Mouse (Mus musculus): ENCODE data around the gene Sez6l. TPM values are rescaled to one million over a fixed set of nuclear protein-coding genes. Genes with fewer than 3 reads are reported as not detected.
A peak's percentile ranks its signal among the peaks of the same experiment; 100 is the strongest.

Sez6l gene
- polyA plus RNA-seq, 1 experiment from 2014 or later = 16.4 TPM

- no peak for ATAC-seq (ENCODE audit: low FRiP score, low read depth)
- Histone ChIP-seq H3K4me2 (replicated peaks) (no peak overlapping the region), H3K36me3 (no peaks in the 10 kb centered on the region), H3K4me3 (no peak overlapping the region), H3K27ac (replicated peaks) (no peak overlapping the region; the same call in 1 of the 2 replicates), H3K4me1 (peaks cover 36% of the 10 kb centered on the region), H3K9me3 (no peaks in the 10 kb centered on the region), H3K9ac (replicated peaks) (no peak overlapping the region), H3K27me3 (peaks cover 9% of the 10 kb centered on the region; the same call in 1 of the 2 replicates)
- WGBS = 91% methylated on average over 15 of the region's 15 CpGs
Observed at GRCm38 (mm10) chr5:112552786-112553185, 24.2 kb downstream of the Sez6l start.

GRCm38 (mm10) chr5:112551975-112552728, 24.8 kb downstream of the Sez6l start:
- Histone ChIP-seq H3K9me3 (no peaks in the 10 kb centered on the region), H3K4me3 (no peak overlapping the region), H3K36me3 (no peaks in the 10 kb centered on the region), H3K9ac (replicated peaks) (no peak overlapping the region), H3K27ac (replicated peaks) (peak overlapping the region; percentile 66), H3K27me3 (peaks cover 9% of the 10 kb centered on the region; the same call in 1 of the 2 replicates), H3K4me1 (peaks cover 36% of the 10 kb centered on the region), H3K4me2 (replicated peaks) (peak overlapping the region; percentile 17)
- ATAC-seq (ENCODE audit: low FRiP score, low read depth) = peak; percentile 50; the same call in 1 of the 2 replicates
- WGBS = 43% methylated on average over 17 of the region's 17 CpGs

GRCm38 (mm10) chr5:112548846-112549620, 28.0 kb downstream of the Sez6l start:
- no peak for ATAC-seq (ENCODE audit: low FRiP score, low read depth)
- 71% methylated on average over 12 of the region's 12 CpGs for WGBS
- Histone ChIP-seq H3K9ac (replicated peaks) (no peak overlapping the region), H3K36me3 (no peaks in the 10 kb centered on the region), H3K4me1 (peaks cover 47% of the 10 kb centered on the region), H3K27me3 (peaks cover 10% of the 10 kb centered on the region; the same call in 1 of the 2 replicates), H3K4me3 (no peak overlapping the region), H3K4me2 (replicated peaks) (no peak overlapping the region), H3K27ac (replicated peaks) (no peak overlapping the region; the same call in 1 of the 2 replicates), H3K9me3 (no peaks in the 10 kb centered on the region)

GRCm38 (mm10) chr5:112546771-112547170, 30.2 kb downstream of the Sez6l start:
- Histone ChIP-seq H3K9me3 (no peaks in the 10 kb centered on the region), H3K9ac (replicated peaks) (no peak overlapping the region), H3K4me1 (peaks cover 40% of the 10 kb centered on the region), H3K4me3 (no peak overlapping the region), H3K36me3 (no peaks in the 10 kb centered on the region), H3K27me3 (peaks cover 17% of the 10 kb centered on the region; the same call in 1 of the 2 replicates), H3K27ac (replicated peaks) (no peak overlapping the region), H3K4me2 (replicated peaks) (no peak overlapping the region)
- ATAC-seq (ENCODE audit: low FRiP score, low read depth) = no peak
- 69% methylated on average over 6 of the region's 6 CpGs for WGBS

- Histone ChIP-seq H3K9me3 (no peaks in the 10 kb centered on the region), H3K36me3 (no peaks in the 10 kb centered on the region), H3K27ac (replicated peaks) (no peak overlapping the region), H3K4me1 (peaks cover 22% of the 10 kb centered on the region), H3K27me3 (peaks cover 40% of the 10 kb centered on the region), H3K9ac (replicated peaks) (no peak overlapping the region), H3K4me2 (replicated peaks) (no peak overlapping the region), H3K4me3 (no peak overlapping the region)
- WGBS = 77% methylated on average over 3 of the region's 3 CpGs
- ATAC-seq (ENCODE audit: low FRiP score, low read depth) = no peak
Observed at GRCm38 (mm10) chr5:112538295-112538694, 38.7 kb downstream of the Sez6l start.

GRCm38 (mm10) chr5:112535868-112536267, 41.1 kb downstream of the Sez6l start:
- Histone ChIP-seq H3K9ac (replicated peaks) (no peak overlapping the region), H3K27me3 (peaks cover 56% of the 10 kb centered on the region), H3K36me3 (no peaks in the 10 kb centered on the region), H3K9me3 (peaks cover 6% of the 10 kb centered on the region; the same call in 1 of the 2 replicates), H3K27ac (replicated peaks) (no peak overlapping the region), H3K4me3 (no peak overlapping the region), H3K4me2 (replicated peaks) (no peak overlapping the region), H3K4me1 (peaks cover 19% of the 10 kb centered on the region)
- 85% methylated on average over 12 of the region's 12 CpGs for WGBS
- no peak for ATAC-seq (ENCODE audit: low FRiP score, low read depth)

- H3K36me3 ChIP-seq = no peaks in the 10 kb centered on the region
- peaks cover 6% of the 10 kb centered on the region; the same call in 1 of the 2 replicates for H3K9me3 ChIP-seq
- no peak overlapping the region for H3K27ac ChIP-seq (replicated peaks)
- H3K27me3 ChIP-seq = peaks cover 68% of the 10 kb centered on the region
- no peak overlapping the region for H3K9ac ChIP-seq (replicated peaks)
- H3K4me1 ChIP-seq = peaks cover 19% of the 10 kb centered on the region
- 41% methylated on average over 11 of the region's 11 CpGs for WGBS
- no peak for ATAC-seq (ENCODE audit: low FRiP score, low read depth)
- no peak overlapping the region for H3K4me3 ChIP-seq
- no peak overlapping the region for H3K4me2 ChIP-seq (replicated peaks)
Observed at GRCm38 (mm10) chr5:112534146-112534545, 42.8 kb downstream of the Sez6l start.

- Histone ChIP-seq H3K4me1 (peaks cover 23% of the 10 kb centered on the region), H3K4me3 (no peak overlapping the region), H3K4me2 (replicated peaks) (no peak overlapping the region), H3K9ac (replicated peaks) (no peak overlapping the region), H3K9me3 (peaks cover 6% of the 10 kb centered on the region; the same call in 1 of the 2 replicates), H3K27ac (replicated peaks) (no peak overlapping the region), H3K36me3 (no peaks in the 10 kb centered on the region), H3K27me3 (peaks cover 70% of the 10 kb centered on the region)
- no peak for ATAC-seq (ENCODE audit: low FRiP score, low read depth)
- WGBS = 49% methylated on average over 16 of the region's 16 CpGs
Observed at GRCm38 (mm10) chr5:112533312-112534075, 43.5 kb downstream of the Sez6l start.

- Histone ChIP-seq H3K9me3 (peaks cover 6% of the 10 kb centered on the region; the same call in 1 of the 2 replicates), H3K4me3 (no peak overlapping the region), H3K27ac (replicated peaks) (no peak overlapping the region), H3K27me3 (peaks cover 70% of the 10 kb centered on the region), H3K9ac (replicated peaks) (no peak overlapping the region), H3K4me1 (peaks cover 24% of the 10 kb centered on the region), H3K36me3 (no peaks in the 10 kb centered on the region), H3K4me2 (replicated peaks) (no peak overlapping the region)
- WGBS = 81% methylated on average over 5 of the region's 5 CpGs
- no peak for ATAC-seq (ENCODE audit: low FRiP score, low read depth)
Observed at GRCm38 (mm10) chr5:112532894-112533293, 44.1 kb downstream of the Sez6l start.

GRCm38 (mm10) chr5:112532210-112532609, 44.8 kb downstream of the Sez6l start:
- Histone ChIP-seq H3K4me1 (peaks cover 24% of the 10 kb centered on the region), H3K9ac (replicated peaks) (no peak overlapping the region), H3K27me3 (peaks cover 66% of the 10 kb centered on the region), H3K27ac (replicated peaks) (no peak overlapping the region), H3K9me3 (peaks cover 6% of the 10 kb centered on the region; the same call in 1 of the 2 replicates), H3K36me3 (no peaks in the 10 kb centered on the region), H3K4me3 (no peak overlapping the region), H3K4me2 (replicated peaks) (no peak overlapping the region)
- 66% methylated on average over 8 of the region's 8 CpGs for WGBS
- ATAC-seq (ENCODE audit: low FRiP score, low read depth) = no peak

- no peak for ATAC-seq (ENCODE audit: low FRiP score, low read depth)
- no peak overlapping the region for H3K4me2 ChIP-seq (replicated peaks)
- H3K27me3 ChIP-seq = peaks cover 58% of the 10 kb centered on the region
- peaks cover 6% of the 10 kb centered on the region; the same call in 1 of the 2 replicates for H3K9me3 ChIP-seq
- H3K4me1 ChIP-seq = peaks cover 33% of the 10 kb centered on the region
- H3K4me3 ChIP-seq = no peak overlapping the region
- no peaks in the 10 kb centered on the region for H3K36me3 ChIP-seq
- no peak overlapping the region for H3K27ac ChIP-seq (replicated peaks)
- 31% methylated on average over 8 of the region's 8 CpGs for WGBS
- H3K9ac ChIP-seq (replicated peaks) = no peak overlapping the region
Observed at GRCm38 (mm10) chr5:112531111-112531510, 45.9 kb downstream of the Sez6l start.
